Mouse (Mus musculus) heart, postnatal 0 days (tissue): ENCODE data around the gene 1190002N15Rik.

Experiments used
- CTCF ChIP-seq: IDR thresholded peaks from 2 replicates; pipeline ENCODE4 v1.5.1; 2016; ENCODE audit warnings: antibody characterized with exemption, control low read depth, low read depth
- EP300 ChIP-seq: IDR thresholded peaks from 2 replicates; pipeline ENCODE4 v1.6.1; 2016; ENCODE audit warnings: antibody characterized with exemption, low read depth

- TF ChIP-seq CTCF, result no peak
- TF ChIP-seq EP300, result no peak
Observed at GRCm38 (mm10) chr9:94506980-94507379, 30.9 kb downstream of the 1190002N15Rik start.
